Mouse (Mus musculus): ENCODE measurements around the gene Irak3. TPM values are rescaled to one million over a fixed set of nuclear protein-coding genes. Genes with fewer than 3 reads are reported as not detected.
"Not testable (repeated sequence)": the region's sequence is repeated elsewhere in the genome, so short reads cannot be mapped to it uniquely, and the experiment has no call there.

Irak3 gene
- polyA plus RNA-seq, 1 experiment from 2014 or later, result 0.75 TPM

DNA sequence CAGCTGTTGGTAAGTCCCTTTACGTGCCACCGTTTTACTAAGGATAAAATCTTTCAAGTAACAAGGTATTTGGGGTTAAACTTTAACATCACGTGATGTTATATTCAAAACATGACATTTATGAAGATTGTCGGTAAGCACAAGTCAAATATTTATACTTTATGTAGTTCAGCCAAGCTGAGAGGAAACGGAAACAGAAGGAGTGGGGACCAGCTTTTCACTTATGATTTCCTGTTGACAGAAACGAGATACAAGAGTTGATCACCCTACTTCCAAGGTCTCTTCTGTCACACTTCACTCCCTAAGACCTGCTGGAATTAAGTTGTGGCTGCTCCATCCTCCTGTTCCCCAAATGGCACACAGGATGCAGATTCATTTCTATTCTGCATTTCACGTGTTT is 18.8 kb upstream of the Irak3 start:
- no peak overlapping the region for H3K4me2 ChIP-seq (replicated peaks; ENCODE audit: low read depth)
- 51% methylated on average over 7 of the region's 7 CpGs for WGBS
- DNase-seq (ENCODE audit: low spot score) (no peak), ATAC-seq (ENCODE audit: low FRiP score, low TSS enrichment) (no peak)
- H3K27ac ChIP-seq (replicated peaks), result no peak overlapping the region
- no peaks in the 10 kb centered on the region for H3K4me1 ChIP-seq (replicated peaks; ENCODE audit: control insufficient read depth, insufficient read depth)
- no peaks in the 10 kb centered on the region for H3K27me3 ChIP-seq (ENCODE audit: control insufficient read depth, insufficient read depth, low read length)
- peaks cover 11% of the 10 kb centered on the region for H3K36me3 ChIP-seq (ENCODE audit: control insufficient read depth, insufficient read depth, low read length)
- H3K9ac ChIP-seq (ENCODE audit: low read length), result no peak overlapping the region
- TF ChIP-seq CTCF (IDR thresholded peaks at IDR 0.05; ENCODE audit: low read depth), result no peak
- TF ChIP-seq EP300 (optimal IDR thresholded peaks at IDR 0.05), result no peak
- no peaks in the 10 kb centered on the region for H3K9me3 ChIP-seq (ENCODE audit: control insufficient read depth, low read length)
- H3K4me3 ChIP-seq (ENCODE audit: low read depth, low read length), result no peak overlapping the region

- ATAC-seq (ENCODE audit: low FRiP score, low TSS enrichment) (peak; percentile 92), DNase-seq (ENCODE audit: low spot score) (peak; percentile 50)
- Histone ChIP-seq H3K27me3 (ENCODE audit: control insufficient read depth, insufficient read depth, low read length) (no peaks in the 10 kb centered on the region), H3K4me2 (replicated peaks; ENCODE audit: low read depth) (no peak overlapping the region; the same call in 1 of the 2 replicates), H3K36me3 (ENCODE audit: control insufficient read depth, insufficient read depth, low read length) (peaks cover 11% of the 10 kb centered on the region), H3K9me3 (ENCODE audit: control insufficient read depth, low read length) (no peaks in the 10 kb centered on the region), H3K9ac (ENCODE audit: low read length) (no peak overlapping the region), H3K4me3 (ENCODE audit: low read depth, low read length) (no peak overlapping the region), H3K27ac (replicated peaks) (no peak overlapping the region), H3K4me1 (replicated peaks; ENCODE audit: control insufficient read depth, insufficient read depth) (no peaks in the 10 kb centered on the region)
- 65% methylated on average over 14 of the region's 14 CpGs for WGBS
- TF ChIP-seq CTCF (IDR thresholded peaks at IDR 0.05; ENCODE audit: low read depth) (no peak), EP300 (optimal IDR thresholded peaks at IDR 0.05) (no peak)
Observed at GRCm38 (mm10) chr10:120219578-120220359, 17.8 kb upstream of the Irak3 start.

GRCm38 (mm10) chr10:120218996-120219395 is 17.1 kb upstream of the Irak3 start:
- WGBS, result 92% methylated on average over 10 of the region's 10 CpGs
- no peak for ATAC-seq (ENCODE audit: low FRiP score, low TSS enrichment)

GRCm38 (mm10) chr10:120217099-120217498 is 15.2 kb upstream of the Irak3 start:
- 93% methylated on average over 1 of the region's 1 CpGs for WGBS

More at GRCm38 (mm10) chr10:120218996-120219395, 17.1 kb upstream of the Irak3 start:
- H3K27me3 ChIP-seq (ENCODE audit: control insufficient read depth, insufficient read depth, low read length), result no peaks in the 10 kb centered on the region
- no peak for DNase-seq (ENCODE audit: low spot score)
- no peak overlapping the region for H3K9ac ChIP-seq (ENCODE audit: low read length)
- H3K36me3 ChIP-seq (ENCODE audit: control insufficient read depth, insufficient read depth, low read length), result peaks cover 7% of the 10 kb centered on the region
- no peak overlapping the region for H3K4me3 ChIP-seq (ENCODE audit: low read depth, low read length)
- TF ChIP-seq EP300 (optimal IDR thresholded peaks at IDR 0.05), result no peak
- TF ChIP-seq CTCF (IDR thresholded peaks at IDR 0.05; ENCODE audit: low read depth), result no peak
- no peaks in the 10 kb centered on the region for H3K9me3 ChIP-seq (ENCODE audit: control insufficient read depth, low read length)
- no peak overlapping the region for H3K4me2 ChIP-seq (replicated peaks; ENCODE audit: low read depth)
- no peaks in the 10 kb centered on the region for H3K4me1 ChIP-seq (replicated peaks; ENCODE audit: control insufficient read depth, insufficient read depth)
- H3K27ac ChIP-seq (replicated peaks), result no peak overlapping the region

DNA sequence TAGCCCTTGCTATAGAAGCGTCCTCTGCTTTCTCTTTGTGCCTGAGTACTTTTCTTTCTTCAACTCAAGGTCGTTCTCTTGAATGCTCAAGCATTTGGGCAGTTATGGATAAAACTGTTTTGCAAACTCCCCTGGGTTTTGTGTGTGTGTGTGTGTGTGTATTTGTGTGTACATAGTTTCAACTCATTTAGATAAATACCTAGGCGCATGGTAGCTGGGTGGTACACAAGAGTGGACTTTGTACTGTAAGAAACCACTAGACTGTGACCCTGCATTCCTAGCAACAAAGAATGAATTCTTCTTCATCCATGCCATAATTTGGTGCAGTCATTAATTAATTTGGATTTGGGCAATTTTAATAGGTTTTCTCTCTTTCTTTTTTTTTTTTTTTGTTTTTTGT is 8.2 kb upstream of the Irak3 start:
- Histone ChIP-seq H3K9me3 (ENCODE audit: control insufficient read depth, low read length) (no peaks in the 10 kb centered on the region), H3K4me3 (ENCODE audit: low read depth, low read length) (peak overlapping the region; percentile 97; the same call in 1 of the 2 replicates), H3K9ac (ENCODE audit: low read length) (no peak overlapping the region), H3K4me2 (replicated peaks; ENCODE audit: low read depth) (peak overlapping the region; percentile 69), H3K27me3 (ENCODE audit: control insufficient read depth, insufficient read depth, low read length) (no peaks in the 10 kb centered on the region), H3K4me1 (replicated peaks; ENCODE audit: control insufficient read depth, insufficient read depth) (no peaks in the 10 kb centered on the region), H3K36me3 (ENCODE audit: control insufficient read depth, insufficient read depth, low read length) (no peaks in the 10 kb centered on the region), H3K27ac (replicated peaks) (no peak overlapping the region)
- WGBS, result 69% methylated on average over 3 of the region's 3 CpGs
- DNase-seq (ENCODE audit: low spot score), result no peak
- ATAC-seq (ENCODE audit: low FRiP score, low TSS enrichment), result no peak
- TF ChIP-seq EP300 (optimal IDR thresholded peaks at IDR 0.05) (no peak), CTCF (IDR thresholded peaks at IDR 0.05; ENCODE audit: low read depth) (no peak)

More at GRCm38 (mm10) chr10:120217099-120217498, 15.2 kb upstream of the Irak3 start:
- not testable (repeated sequence) for ATAC-seq (ENCODE audit: low FRiP score, low TSS enrichment); H3K4me3 ChIP-seq (ENCODE audit: low read depth, low read length); H3K4me2 ChIP-seq (replicated peaks; ENCODE audit: low read depth); H3K9ac ChIP-seq (ENCODE audit: low read length); H3K9me3 ChIP-seq (ENCODE audit: control insufficient read depth, low read length); H3K36me3 ChIP-seq (ENCODE audit: control insufficient read depth, insufficient read depth, low read length); DNase-seq (ENCODE audit: low spot score); H3K27ac ChIP-seq (replicated peaks); H3K4me1 ChIP-seq (replicated peaks; ENCODE audit: control insufficient read depth, insufficient read depth); H3K27me3 ChIP-seq (ENCODE audit: control insufficient read depth, insufficient read depth, low read length)

DNA sequence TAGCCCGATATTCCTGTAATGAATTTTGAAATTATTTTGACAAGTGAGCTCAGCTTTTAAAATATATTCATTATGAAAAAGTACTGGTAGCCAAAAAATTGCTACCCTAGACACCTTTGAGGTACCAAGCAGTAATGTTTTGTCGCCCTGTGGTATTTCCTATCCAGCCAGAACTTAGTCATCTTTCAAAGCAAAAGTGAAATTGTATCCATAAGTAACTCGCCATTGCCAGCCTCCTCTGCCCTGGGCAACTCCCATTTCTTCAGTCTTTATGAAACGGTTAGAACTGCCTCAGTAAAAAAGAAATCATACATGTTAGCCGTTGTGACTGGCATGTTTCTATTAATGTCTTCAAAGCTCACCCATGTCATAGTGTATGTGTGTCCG is 7.6 kb upstream of the Irak3 start:
- no peak for TF ChIP-seq CTCF (IDR thresholded peaks at IDR 0.05; ENCODE audit: low read depth)
- H3K27ac ChIP-seq (replicated peaks), result no peak overlapping the region
- no peaks in the 10 kb centered on the region for H3K27me3 ChIP-seq (ENCODE audit: control insufficient read depth, insufficient read depth, low read length)
- peak overlapping the region; percentile 69 for H3K4me2 ChIP-seq (replicated peaks; ENCODE audit: low read depth)
- no peak for DNase-seq (ENCODE audit: low spot score)
- peak; percentile 50; the same call in 1 of the 2 replicates for ATAC-seq (ENCODE audit: low FRiP score, low TSS enrichment)
- peak overlapping the region; percentile 97 for H3K4me3 ChIP-seq (ENCODE audit: low read depth, low read length)
- no peak overlapping the region for H3K9ac ChIP-seq (ENCODE audit: low read length)
- no peaks in the 10 kb centered on the region for H3K36me3 ChIP-seq (ENCODE audit: control insufficient read depth, insufficient read depth, low read length)
- WGBS, result 44% methylated on average over 6 of the region's 6 CpGs
- no peaks in the 10 kb centered on the region for H3K4me1 ChIP-seq (replicated peaks; ENCODE audit: control insufficient read depth, insufficient read depth)
- no peaks in the 10 kb centered on the region for H3K9me3 ChIP-seq (ENCODE audit: control insufficient read depth, low read length)

Data from stomach, postnatal 0 days (tissue).